Mouse (Mus musculus) CH12.LX (cell line): ENCODE measurements around the gene Prkci.

Experiments used
- CTCF ChIP-seq, 2 experiments: IDR thresholded peaks in 1 of 2; conservative IDR thresholded peaks in 1 of 2; 2 replicates each; pipeline ENCODE4 v1.5.1; 2011 to 2012; ENCODE audit warnings: low read depth in 2 of 2, low read length in 2 of 2, improper control_type of control experiment in 1 of 2, inconsistent platforms in 1 of 2, mild to moderate bottlenecking in 1 of 2, moderate library complexity in 1 of 2
- EP300 ChIP-seq: IDR thresholded peaks from 2 replicates; pipeline ENCODE4 v1.6.1; 2011; ENCODE audit warnings: low read length, improper control_type of control experiment
- GABPA ChIP-seq: IDR thresholded peaks from 2 replicates; pipeline ENCODE4 v1.6.1; 2012; ENCODE audit warnings: low read depth, low read length, improper control_type of control experiment, inconsistent platforms; ENCODE audit not compliant: insufficient replicate concordance
- KAT2A ChIP-seq: IDR thresholded peaks from 2 replicates; pipeline ENCODE4 v1.6.1; 2012; ENCODE audit warnings: low read length, improper control_type of control experiment, inconsistent platforms; ENCODE audit not compliant: insufficient replicate concordance
- MAFK ChIP-seq: IDR thresholded peaks from 2 replicates; pipeline ENCODE4 v1.6.1; 2011; ENCODE audit warnings: low read length, improper control_type of control experiment; ENCODE audit not compliant: insufficient replicate concordance
- MEF2A ChIP-seq: IDR thresholded peaks from 2 replicates; pipeline ENCODE4 v1.6.1; 2014; ENCODE audit warnings: low read depth, mild to moderate bottlenecking, inconsistent platforms, low read length, improper control_type of control experiment, borderline replicate concordance
- POLR2A ChIP-seq: IDR thresholded peaks from 2 replicates; pipeline ENCODE4 v1.6.1; 2011; ENCODE audit warnings: low read depth, mild to moderate bottlenecking, improper control_type of control experiment, low read length
- USF1 ChIP-seq: IDR thresholded peaks from 2 replicates; pipeline ENCODE4 v1.6.1; 2014; ENCODE audit warnings: low read depth, mild to moderate bottlenecking, inconsistent platforms, low read length, improper control_type of control experiment
- ZMIZ1 ChIP-seq: IDR thresholded peaks from 2 replicates; pipeline ENCODE4 v1.6.1; 2012; ENCODE audit warnings: low read depth, mild to moderate bottlenecking, inconsistent platforms, low read length, improper control_type of control experiment

- no peak for TF ChIP-seq ZMIZ1
- no peak for TF ChIP-seq EP300
- TF ChIP-seq MAFK: no peak
- no peak for TF ChIP-seq CTCF (conservative IDR thresholded peaks at IDR 0.05 in 1 of 2, IDR thresholded peaks at IDR 0.05 in 1 of 2; ENCODE audit: low read depth in 2 of 2, low read length in 2 of 2)
- no peak for TF ChIP-seq GABPA
- TF ChIP-seq USF1: no peak
- TF ChIP-seq MEF2A: no peak
- no peak for TF ChIP-seq KAT2A
- TF ChIP-seq POLR2A: no peak
Measured at GRCm38 (mm10) chr3:31096155-31097101, 100.9 kb downstream of the Prkci start.
